Mouse (Mus musculus) heart, adult 2 months (tissue): Measurements from ENCODE around the gene Rbbp5. TPM values are rescaled to one million over a fixed set of nuclear protein-coding genes. Genes with fewer than 3 reads are reported as not detected.

Experiments used
- DNase-seq, 2 experiments: peaks; one replicate each; pipeline ENCODE4 v3.0.0; 2021
- H3K27ac ChIP-seq: fragments of 200-600 bp; 2 replicates; pipeline ENCODE4 v1.8.1; 2022
- H3K27me3 ChIP-seq: fragments of 200-500 bp; 2 replicates; pipeline ENCODE4 v1.6.1; 2012; ENCODE audit warnings: mild to moderate bottlenecking, low read length, inconsistent platforms, mixed read lengths; ENCODE audit not compliant: control insufficient read depth, insufficient read depth
- H3K36me3 ChIP-seq: fragments of 200-500 bp; 2 replicates; pipeline ENCODE4 v1.6.1; 2012; ENCODE audit warnings: low read length, inconsistent platforms; ENCODE audit not compliant: control insufficient read depth, insufficient read depth
- H3K4me1 ChIP-seq: fragments of 200-500 bp; 2 replicates; pipeline ENCODE4 v1.6.1; 2011; ENCODE audit warnings: low read length; ENCODE audit not compliant: control insufficient read depth, insufficient read depth
- H3K4me3 ChIP-seq: fragments of 200-600 bp; 2 replicates; pipeline ENCODE4 v1.8.1; 2022
- H3K79me2 ChIP-seq: fragments of 200-500 bp; replicated peaks from 2 replicates; pipeline ENCODE4 v1.6.1; 2012; ENCODE audit warnings: mild to moderate bottlenecking, inconsistent platforms, low read length, moderate library complexity, mixed read lengths; ENCODE audit not compliant: control insufficient read depth, insufficient read depth
- H3K9ac ChIP-seq: fragments of 200-500 bp; 2 replicates; pipeline ENCODE4 v1.6.1; 2012; ENCODE audit warnings: low read depth, mild to moderate bottlenecking, control low read depth, inconsistent platforms, low read length, mixed read lengths
- CTCF ChIP-seq: fragments of 200-600 bp; IDR thresholded peaks from 2 replicates; pipeline ENCODE4 v1.8.1; 2022; ENCODE audit warnings: antibody characterized with exemption, mild to moderate bottlenecking, moderate library complexity
- EP300 ChIP-seq: fragments of 200-500 bp; IDR thresholded peaks from 2 replicates; pipeline ENCODE4 v1.6.1; 2011; ENCODE audit warnings: low read depth, low read length, control low read depth; ENCODE audit not compliant: insufficient read depth
- POLR2A ChIP-seq: fragments of 200-500 bp; IDR thresholded peaks from 2 replicates; pipeline ENCODE4 v1.6.1; 2011; ENCODE audit warnings: mild to moderate bottlenecking, low read depth, low read length, control low read depth; ENCODE audit not compliant: insufficient read depth
- WGBS: fragments of 180-500 bp; shearing (Covaris S2); methylation state at CpG from one replicate; pipeline ENCODE4 v1.1.7; 2018; 5-methylcytosine and 5-hydroxymethylcytosine counted together
- intact Hi-C: fragments of 180-260 bp; cut with DNase I; formaldehyde crosslinking; loops from one replicate; pipeline ENCODE4 v1.15.1; 2025
- polyA plus RNA-seq: library from polyadenylated mRNA; depleted of rRNA; stranded (reverse); fragments of >200 nt; gene quantifications from 2 replicates; pipeline ENCODE4 v1.2.3, GENCODE M21; 2012
- total RNA-seq, 2 experiments: library from RNA; stranded (reverse); gene quantifications; 2 replicates each; pipeline ENCODE4 v1.2.3; 2021

Rbbp5 gene
- total and polyA plus RNA-seq, 3 experiments = 16.7 to 24.5 (median 21.6) TPM

DNA sequence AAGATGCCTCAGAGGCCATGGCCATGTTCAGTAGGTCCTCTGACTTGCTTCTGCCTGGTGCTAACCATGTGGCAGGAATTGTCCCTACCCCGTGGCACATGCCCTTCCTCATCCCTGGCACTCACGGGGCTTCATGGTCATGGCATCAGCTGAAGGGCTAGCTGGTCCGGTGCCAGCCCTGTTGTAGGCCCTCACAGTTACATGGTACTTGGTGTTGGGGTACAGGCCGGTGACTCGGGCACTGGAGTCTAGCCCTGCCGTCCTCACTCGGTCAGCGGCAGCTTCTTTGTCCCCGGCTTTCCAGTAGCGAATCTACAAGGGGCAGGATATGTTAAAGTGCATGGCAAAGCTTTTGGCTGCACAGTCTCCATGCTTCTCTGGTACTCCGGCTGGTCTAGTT lies 39.6 kb downstream of the Rbbp5 start:
- Histone ChIP-seq H3K79me2 (no peaks in the 10 kb centered on the region), H3K4me1 (no peaks in the 10 kb centered on the region), H3K9ac (no peak overlapping the region), H3K36me3 (no peaks in the 10 kb centered on the region), H3K27ac (no peak overlapping the region), H3K4me3 (no peak overlapping the region), H3K27me3 (no peaks in the 10 kb centered on the region)
- intact Hi-C loops = no loop called here
- DNase-seq = peak in 1 of 2 experiments; percentile 10
- WGBS = 87% methylated on average over 11 of the region's 11 CpGs
- TF ChIP-seq POLR2A (no peak), CTCF (no peak), EP300 (no peak)

DNA sequence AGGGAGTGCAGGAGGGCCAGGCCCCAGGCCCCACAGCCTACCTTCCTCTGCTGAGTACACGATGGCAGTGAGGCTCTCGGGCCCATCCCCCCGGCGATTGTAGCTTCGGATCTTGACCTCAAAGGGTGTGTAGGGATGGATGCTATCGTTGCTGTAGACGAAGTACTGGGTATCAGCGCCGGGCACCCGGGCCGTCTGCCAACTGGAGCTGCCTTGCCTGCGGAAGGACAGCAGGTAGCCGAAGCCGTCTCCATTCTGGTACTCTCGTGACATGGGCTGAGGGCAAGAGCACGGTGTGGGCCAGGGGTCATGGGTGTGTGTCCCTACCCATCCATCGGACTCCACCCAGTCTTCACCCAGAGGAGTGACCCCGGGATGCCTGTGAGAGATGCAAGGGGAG lies 41.5 kb downstream of the Rbbp5 start:
- intact Hi-C loops = no loop called here
- Histone ChIP-seq H3K27ac (no peak overlapping the region), H3K9ac (no peak overlapping the region), H3K4me1 (no peaks in the 10 kb centered on the region), H3K27me3 (no peaks in the 10 kb centered on the region), H3K36me3 (no peaks in the 10 kb centered on the region), H3K79me2 (no peaks in the 10 kb centered on the region), H3K4me3 (no peak overlapping the region)
- WGBS = 71% methylated on average over 18 of the region's 18 CpGs
- no peak for TF ChIP-seq POLR2A
- TF ChIP-seq EP300 = no peak
- TF ChIP-seq CTCF = no peak
- no peak for DNase-seq

DNA sequence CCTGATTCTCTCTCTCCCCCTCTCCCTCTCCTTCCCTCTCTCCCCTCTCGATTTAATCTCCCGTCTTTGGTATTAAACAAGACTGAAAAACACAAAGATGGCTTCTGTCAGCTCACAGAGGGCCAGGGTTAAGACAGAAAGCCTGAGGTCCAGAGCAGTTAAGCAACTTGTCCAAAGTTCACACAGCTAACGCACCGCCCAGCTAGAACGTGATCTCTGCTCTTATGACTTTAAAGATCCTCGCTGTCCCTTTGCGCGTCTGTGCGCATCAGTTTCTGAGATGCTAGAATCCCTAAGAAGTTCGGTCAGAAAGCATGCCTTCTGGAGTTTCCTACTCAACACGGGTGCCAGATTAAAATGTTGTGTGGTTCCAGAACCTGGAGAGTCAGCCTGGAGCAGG lies 42.6 kb downstream of the Rbbp5 start:
- Histone ChIP-seq H3K9ac (no peak overlapping the region), H3K27ac (no peak overlapping the region), H3K27me3 (no peaks in the 10 kb centered on the region), H3K4me3 (no peak overlapping the region), H3K4me1 (no peaks in the 10 kb centered on the region), H3K79me2 (no peaks in the 10 kb centered on the region), H3K36me3 (no peaks in the 10 kb centered on the region)
- intact Hi-C loops = loop anchor here (2.0 to 10.0 kb wide), 3 partner anchors 153 to 445 kb away; no protein-coding TSS in a partner anchor
- WGBS = 87% methylated on average over 11 of the region's 11 CpGs
- TF ChIP-seq EP300 (no peak), POLR2A (no peak), CTCF (no peak)
- DNase-seq = no peak

DNA sequence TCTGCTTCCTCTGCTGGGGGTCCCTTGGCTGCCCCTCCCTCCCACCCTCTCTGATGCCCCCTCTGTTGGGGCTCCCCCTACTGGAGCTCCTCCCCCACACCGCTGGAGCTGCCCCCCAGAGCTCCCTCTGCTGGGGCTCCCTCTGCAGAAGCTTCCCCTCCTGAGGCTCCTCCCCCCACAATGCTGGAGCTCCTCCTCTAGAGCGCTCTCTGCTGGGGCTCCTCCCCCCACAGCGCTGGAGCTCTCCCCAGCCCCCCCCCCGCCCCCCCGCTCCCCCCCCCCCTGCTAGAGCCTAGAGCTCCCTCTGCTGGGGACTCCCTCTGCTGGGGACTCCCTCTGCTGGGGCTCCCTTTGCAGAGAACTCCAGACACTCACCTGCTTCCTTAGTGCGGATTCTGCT lies 43.6 kb downstream of the Rbbp5 start:
- Histone ChIP-seq H3K27ac (no peak overlapping the region), H3K4me3 (no peak overlapping the region), H3K27me3 (no peaks in the 10 kb centered on the region), H3K9ac (no peak overlapping the region), H3K79me2 (no peaks in the 10 kb centered on the region), H3K4me1 (no peaks in the 10 kb centered on the region), H3K36me3 (no peaks in the 10 kb centered on the region)
- WGBS = 8% methylated on average over 5 of the region's 6 CpGs
- intact Hi-C loops = loop anchor here (2.0 to 10.0 kb wide), 3 partner anchors 154 to 444 kb away; no protein-coding TSS in a partner anchor
- no peak for TF ChIP-seq POLR2A
- peak; percentile 48 for TF ChIP-seq CTCF
- TF ChIP-seq EP300 = no peak
- DNase-seq = peak; percentile 50 to 56

DNA sequence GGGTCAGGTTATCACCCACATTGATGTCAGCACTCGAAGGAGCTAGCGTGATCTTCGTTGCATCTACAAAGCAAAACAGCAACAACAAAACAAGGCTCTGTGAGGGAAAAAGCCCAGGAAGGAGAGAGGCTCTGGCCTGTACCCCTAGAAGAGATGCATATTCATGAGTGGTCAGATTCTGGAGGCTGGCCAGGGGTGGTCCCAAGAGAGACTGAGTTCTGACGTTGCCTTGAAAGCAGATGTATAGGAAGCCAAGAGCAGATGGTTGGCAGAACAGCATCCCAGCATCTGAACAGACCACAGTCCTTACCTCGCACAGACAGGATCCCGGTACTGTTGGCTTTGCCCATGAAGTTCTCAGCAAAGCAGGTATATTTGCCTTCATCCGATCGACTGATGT lies 45.9 kb downstream of the Rbbp5 start:
- WGBS = 74% methylated on average over 8 of the region's 8 CpGs
- H3K4me3 ChIP-seq = no peak overlapping the region
- TF ChIP-seq CTCF (no peak), EP300 (no peak), POLR2A (no peak)
- H3K4me1 ChIP-seq = no peaks in the 10 kb centered on the region
- no peaks in the 10 kb centered on the region for H3K36me3 ChIP-seq
- no peak for DNase-seq
- intact Hi-C loops = loop anchor here (10.0 kb wide), 2 partner anchors 212 to 442 kb away; no protein-coding TSS in a partner anchor
- H3K9ac ChIP-seq = no peak overlapping the region
- no peaks in the 10 kb centered on the region for H3K27me3 ChIP-seq
- no peak overlapping the region for H3K27ac ChIP-seq
- H3K79me2 ChIP-seq = no peaks in the 10 kb centered on the region

DNA sequence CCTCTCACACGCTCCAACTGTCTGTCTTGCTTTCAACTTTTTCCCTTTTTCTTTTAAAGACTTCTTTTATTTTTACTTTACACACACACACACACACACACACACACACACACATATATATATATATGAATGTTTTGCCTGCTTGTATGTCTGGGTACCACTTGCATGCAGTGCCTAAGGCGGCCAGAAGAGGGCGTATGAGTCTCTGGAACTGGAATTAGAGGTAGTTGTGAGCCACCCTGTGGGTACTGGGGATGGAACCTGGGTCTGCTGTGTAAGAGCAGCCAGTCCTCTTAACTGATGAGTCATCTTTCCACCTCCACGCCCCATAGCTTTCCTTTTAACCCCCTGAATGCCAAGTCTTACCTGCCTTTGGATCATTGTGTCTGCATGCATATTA lies 46.8 kb downstream of the Rbbp5 start:
- H3K79me2 ChIP-seq = no peaks in the 10 kb centered on the region
- intact Hi-C loops = loop anchor here (10.0 kb wide), 2 partner anchors 211 to 441 kb away; no protein-coding TSS in a partner anchor
- H3K27me3 ChIP-seq = no peaks in the 10 kb centered on the region
- H3K9ac ChIP-seq = no peak overlapping the region
- H3K27ac ChIP-seq = no peak overlapping the region
- no peak for DNase-seq
- 23% methylated on average over 4 of the region's 4 CpGs for WGBS
- no peak overlapping the region for H3K4me3 ChIP-seq
- no peaks in the 10 kb centered on the region for H3K36me3 ChIP-seq
- no peaks in the 10 kb centered on the region for H3K4me1 ChIP-seq
- TF ChIP-seq CTCF (peak; percentile 63), EP300 (no peak)
